Mouse (Mus musculus) stomach, postnatal 0 days (tissue): Measurements from ENCODE around the gene Tnni3.

Experiments
- CTCF ChIP-seq: IDR thresholded peaks from 2 replicates; pipeline ENCODE4 v1.5.1; 2016; ENCODE audit warnings: antibody characterized with exemption, low read depth, mild to moderate bottlenecking, moderate library complexity
- EP300 ChIP-seq: optimal IDR thresholded peaks from 2 replicates; pipeline ENCODE3; 2016; ENCODE audit warnings: antibody characterized with exemption

GRCm38 (mm10) chr7:4478796-4479291 is 45.2 kb downstream of the Tnni3 start:
- TF ChIP-seq CTCF, result no peak
- no peak for TF ChIP-seq EP300
